Mouse (Mus musculus): Measurements from ENCODE around the gene Hexb.
A peak's percentile ranks its signal among the peaks of the same experiment; 100 is the strongest.

Hexb gene

GRCm38 (mm10) chr13:97224341-97224982 is 26.3 kb upstream of the Hexb start:
- peak; percentile 85 for DNase-seq (ENCODE audit: low spot score)

- DNase-seq (ENCODE audit: low spot score): no peak
Observed at GRCm38 (mm10) chr13:97223856-97224255, 25.7 kb upstream of the Hexb start.

- DNase-seq (ENCODE audit: low spot score): no peak
Observed at GRCm38 (mm10) chr13:97220022-97220421, 21.9 kb upstream of the Hexb start.

DNA sequence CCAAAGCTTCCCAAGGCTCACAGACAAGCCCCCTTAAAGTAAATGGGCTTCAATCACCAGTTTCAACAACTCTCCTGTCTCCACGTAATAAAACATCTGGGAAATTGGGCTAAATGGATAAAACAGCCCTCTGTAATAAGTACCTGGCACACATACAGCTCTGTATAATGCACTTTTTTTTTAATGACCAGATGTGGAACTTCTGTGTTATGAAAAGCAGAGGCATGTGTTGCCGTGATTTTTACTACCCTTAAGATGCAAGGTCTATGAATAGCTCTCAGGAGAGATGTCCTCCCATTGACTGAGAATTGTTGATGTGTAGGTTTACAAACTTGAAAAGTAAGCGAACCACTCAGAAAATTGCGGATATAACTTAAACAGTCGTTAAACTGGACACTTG is 18.0 kb upstream of the Hexb start:
- no peak for DNase-seq (ENCODE audit: low spot score)

DNA sequence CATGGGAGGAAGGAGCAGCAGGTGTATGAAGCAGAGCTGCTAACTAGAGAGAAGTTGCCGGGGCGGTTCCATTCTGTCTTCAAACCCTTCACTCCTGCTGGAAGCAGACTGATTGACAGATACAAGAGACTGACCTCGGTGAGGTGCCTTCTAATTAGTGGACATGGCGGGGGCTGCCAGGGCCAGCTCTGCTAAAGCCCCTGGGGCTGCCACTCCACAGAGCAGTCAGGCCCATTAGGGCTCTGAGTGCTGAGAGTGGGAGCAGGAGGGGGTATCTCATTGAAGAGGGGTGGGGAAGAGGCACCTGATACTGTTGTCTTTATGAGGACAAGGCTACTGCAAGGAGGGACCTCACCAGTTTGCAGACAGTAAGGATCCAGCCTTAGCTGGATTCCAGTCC is 17.4 kb upstream of the Hexb start:
- no peak for DNase-seq (ENCODE audit: low spot score)

DNA sequence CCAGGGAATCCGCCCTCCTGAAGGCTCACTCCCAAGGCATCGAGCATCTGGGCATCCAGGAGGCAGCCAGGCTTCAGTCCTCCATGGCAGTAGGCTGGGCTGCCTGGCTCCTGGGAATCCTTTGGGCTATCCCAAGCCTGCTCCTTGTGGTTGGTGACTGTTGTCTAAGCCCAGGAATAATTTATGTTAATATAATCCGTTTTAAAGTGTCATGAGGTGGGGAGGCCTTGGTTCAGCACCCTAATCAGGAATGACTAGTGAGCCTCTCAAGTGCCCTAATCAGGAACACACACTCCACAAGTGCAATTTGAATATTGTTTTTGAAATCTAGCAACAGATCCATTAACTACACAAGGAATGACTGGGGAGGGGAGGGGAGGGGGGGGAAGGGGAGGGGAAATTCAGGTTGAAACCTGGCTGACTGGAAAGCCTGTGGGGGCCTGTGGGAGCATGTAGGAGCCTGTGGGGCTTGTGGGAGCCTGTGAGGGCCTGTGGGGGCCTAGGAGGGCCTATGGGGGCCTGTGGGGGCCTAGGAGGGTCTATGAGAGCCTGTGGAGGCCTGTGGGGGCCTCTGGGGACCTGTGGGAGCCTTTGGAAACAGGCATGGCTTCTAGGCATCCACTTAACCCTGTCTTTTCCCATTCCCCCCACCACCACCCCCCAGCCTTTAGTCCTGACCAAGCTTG is 16.6 kb upstream of the Hexb start:
- DNase-seq (ENCODE audit: low spot score): no peak

GRCm38 (mm10) chr13:97208500-97209010 is 10.4 kb upstream of the Hexb start:
- DNase-seq (ENCODE audit: low spot score): no peak

GRCm38 (mm10) chr13:97208112-97208478 is 9.9 kb upstream of the Hexb start:
- DNase-seq (ENCODE audit: low spot score): no peak

GRCm38 (mm10) chr13:97207472-97208111 is 9.4 kb upstream of the Hexb start:
- DNase-seq (ENCODE audit: low spot score): no peak

- no peak for DNase-seq (ENCODE audit: low spot score)
Observed at GRCm38 (mm10) chr13:97206046-97206445, 7.9 kb upstream of the Hexb start.

- peak; percentile 84 for DNase-seq (ENCODE audit: low spot score)
Observed at GRCm38 (mm10) chr13:97205052-97205701, 7.0 kb upstream of the Hexb start.

- no peak for DNase-seq (ENCODE audit: low spot score)
Observed at GRCm38 (mm10) chr13:97201896-97202295, 3.7 kb upstream of the Hexb start.

GRCm38 (mm10) chr13:97201076-97201475 is 2.9 kb upstream of the Hexb start:
- DNase-seq (ENCODE audit: low spot score): no peak

DNA sequence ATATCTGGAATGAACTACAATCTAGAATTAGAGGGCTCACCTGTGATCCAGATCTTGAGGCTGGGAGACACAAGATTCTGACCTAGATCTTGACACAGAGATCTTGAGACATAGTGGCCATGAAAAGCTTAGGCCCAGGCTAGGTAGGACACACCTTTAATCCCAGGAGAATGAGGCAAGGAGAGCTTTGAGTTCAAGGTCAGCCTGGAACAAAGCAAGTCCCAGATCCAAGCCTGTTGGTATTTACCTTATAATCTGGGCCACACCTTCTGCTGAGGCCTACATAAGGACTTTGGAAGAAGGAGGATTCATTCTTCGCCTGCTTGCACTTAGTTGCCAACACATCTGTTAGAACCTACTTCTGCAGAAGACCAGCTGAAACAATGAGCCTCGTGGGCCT is 966 bp upstream of the Hexb start:
- no peak for DNase-seq (ENCODE audit: low spot score)

GRCm38 (mm10) chr13:97196925-97197218 is 1.3 kb downstream of the Hexb start:
- DNase-seq (ENCODE audit: low spot score): no peak

DNA sequence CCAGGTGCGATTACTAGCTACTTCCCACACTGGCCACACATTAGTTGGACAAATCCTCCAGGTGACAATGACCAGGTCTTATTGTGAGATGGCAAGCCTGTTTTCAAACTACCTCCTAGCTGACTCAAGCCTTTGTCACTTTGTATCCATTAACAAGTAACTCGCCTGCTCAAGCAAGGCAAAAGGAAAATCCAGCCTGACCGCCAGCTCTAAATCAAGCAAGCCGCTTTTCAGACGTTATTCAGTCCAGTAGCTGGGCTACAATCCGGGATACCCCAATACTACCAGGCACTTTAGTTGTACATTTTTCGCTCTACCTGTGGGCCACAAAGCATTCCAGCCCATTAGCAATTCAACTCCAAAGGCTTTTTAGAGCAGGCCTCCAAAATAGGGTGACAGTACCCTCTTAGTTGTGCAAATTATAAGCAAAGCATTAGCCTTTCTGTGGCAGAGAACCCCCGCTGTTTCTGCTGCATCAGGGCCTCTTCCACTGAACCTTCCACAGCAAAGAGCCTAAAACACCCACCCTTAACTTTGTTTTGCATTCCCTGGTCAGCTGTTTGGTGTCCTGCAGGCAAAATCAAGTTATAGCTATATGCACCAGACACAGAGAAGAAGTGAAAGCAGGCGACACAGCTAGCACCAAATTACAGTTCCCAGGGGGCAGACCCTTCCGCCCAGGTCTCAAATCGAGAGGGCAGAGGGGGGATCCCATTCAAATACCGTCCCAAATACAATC is 1.8 kb downstream of the Hexb start:
- DNase-seq (ENCODE audit: low spot score): no peak

- no peak for DNase-seq (ENCODE audit: low spot score)
Observed at GRCm38 (mm10) chr13:97193420-97193819, 4.7 kb downstream of the Hexb start.

GRCm38 (mm10) chr13:97192649-97193048 is 5.5 kb downstream of the Hexb start:
- no peak for DNase-seq (ENCODE audit: low spot score)

DNA sequence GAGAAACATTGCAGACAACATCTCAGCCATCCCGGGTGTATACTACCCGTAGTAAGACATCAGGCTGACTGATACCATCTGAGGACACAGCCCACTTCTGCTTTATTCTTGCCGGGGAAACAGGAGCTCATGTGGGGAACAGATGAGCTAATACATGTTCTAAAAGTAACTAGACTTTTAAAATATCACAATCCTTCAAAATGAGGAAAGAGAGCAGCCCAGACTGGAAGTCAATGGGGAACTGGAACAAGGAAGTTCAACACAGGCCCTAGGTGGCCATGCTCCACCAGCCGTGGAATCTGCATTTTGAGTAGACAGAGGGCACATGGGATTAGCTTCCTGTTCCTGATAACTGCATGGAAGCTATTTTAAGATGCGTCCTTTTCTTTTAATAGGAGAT is 10.5 kb downstream of the Hexb start:
- no peak for DNase-seq (ENCODE audit: low spot score)

GRCm38 (mm10) chr13:97186346-97186745 is 11.8 kb downstream of the Hexb start:
- no peak for DNase-seq (ENCODE audit: low spot score)

- no peak for DNase-seq (ENCODE audit: low spot score)
Observed at GRCm38 (mm10) chr13:97184656-97185055, 13.5 kb downstream of the Hexb start.

DNA sequence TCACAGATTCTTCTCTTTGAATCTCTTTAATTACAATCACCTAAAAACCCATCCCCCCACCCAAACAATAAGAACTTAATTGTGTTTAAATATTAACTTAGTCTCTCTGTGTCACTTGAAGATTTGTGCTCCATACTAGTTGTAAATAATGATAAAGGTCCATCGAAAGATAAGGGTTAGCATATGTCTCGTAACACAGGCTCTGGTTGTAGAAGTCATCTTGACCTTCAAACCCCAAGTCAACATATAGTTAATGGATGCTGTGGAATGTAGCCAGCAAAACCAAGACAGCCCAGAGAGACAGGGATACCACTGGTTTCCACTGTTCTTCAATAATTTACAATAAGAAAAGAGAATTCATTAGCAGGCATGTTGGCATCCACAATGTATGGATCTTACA is 14.0 kb downstream of the Hexb start:
- DNase-seq (ENCODE audit: low spot score): no peak

All from yolk sac, embryonic 10.5 days (tissue).